Mouse (Mus musculus) neural tube, embryonic 10.5 days (tissue): ENCODE results near the gene Tmc6.

Experiments used
- DNase-seq: peaks from one replicate; pipeline ENCODE4 v3.0.0-alpha.2; 2017; ENCODE audit warnings: low spot score; ENCODE audit errors: extremely low spot score

The Tmc6 gene

GRCm38 (mm10) chr11:117759267-117759666 lies 22.7 kb downstream of the Tmc6 start:
- no peak for DNase-seq

GRCm38 (mm10) chr11:117755891-117756290 lies 26.1 kb downstream of the Tmc6 start:
- DNase-seq = no peak

- no peak for DNase-seq
These were observed 30.5 kb downstream of the Tmc6 start for GRCm38 (mm10) chr11:117751544-117751943.

- DNase-seq = no peak
These were observed 32.6 kb downstream of the Tmc6 start for GRCm38 (mm10) chr11:117749414-117749813.

GRCm38 (mm10) chr11:117748628-117749027 lies 33.4 kb downstream of the Tmc6 start:
- no peak for DNase-seq

GRCm38 (mm10) chr11:117743454-117744030 lies 38.5 kb downstream of the Tmc6 start:
- DNase-seq = no peak

- no peak for DNase-seq
These were observed 39.3 kb downstream of the Tmc6 start for GRCm38 (mm10) chr11:117742715-117743114.

GRCm38 (mm10) chr11:117742243-117742642 lies 39.8 kb downstream of the Tmc6 start:
- no peak for DNase-seq

GRCm38 (mm10) chr11:117741128-117741527 lies 40.9 kb downstream of the Tmc6 start:
- DNase-seq = no peak

GRCm38 (mm10) chr11:117738123-117738522 lies 43.9 kb downstream of the Tmc6 start:
- no peak for DNase-seq

GRCm38 (mm10) chr11:117736037-117736689 lies 45.8 kb downstream of the Tmc6 start:
- no peak for DNase-seq

- DNase-seq = no peak
These were observed 50.5 kb downstream of the Tmc6 start for GRCm38 (mm10) chr11:117731470-117731869.

GRCm38 (mm10) chr11:117730490-117730838 lies 51.5 kb downstream of the Tmc6 start:
- no peak for DNase-seq

- no peak for DNase-seq
These were observed 52.1 kb downstream of the Tmc6 start for GRCm38 (mm10) chr11:117729798-117730489.

GRCm38 (mm10) chr11:117729341-117729740 lies 52.7 kb downstream of the Tmc6 start:
- no peak for DNase-seq

- DNase-seq = no peak
These were observed 53.2 kb downstream of the Tmc6 start for GRCm38 (mm10) chr11:117728841-117729240.

- DNase-seq = no peak
These were observed 53.8 kb downstream of the Tmc6 start for GRCm38 (mm10) chr11:117728245-117728644.

GRCm38 (mm10) chr11:117727031-117727430 lies 55.0 kb downstream of the Tmc6 start:
- DNase-seq = no peak

- no peak for DNase-seq
These were observed 57.2 kb downstream of the Tmc6 start for GRCm38 (mm10) chr11:117724604-117725301.

- DNase-seq = no peak
These were observed 63.2 kb downstream of the Tmc6 start for GRCm38 (mm10) chr11:117718838-117719237.
